Comparison of ENCODE assay signal across 8 mouse cellular contexts in the genomic region with DNA sequence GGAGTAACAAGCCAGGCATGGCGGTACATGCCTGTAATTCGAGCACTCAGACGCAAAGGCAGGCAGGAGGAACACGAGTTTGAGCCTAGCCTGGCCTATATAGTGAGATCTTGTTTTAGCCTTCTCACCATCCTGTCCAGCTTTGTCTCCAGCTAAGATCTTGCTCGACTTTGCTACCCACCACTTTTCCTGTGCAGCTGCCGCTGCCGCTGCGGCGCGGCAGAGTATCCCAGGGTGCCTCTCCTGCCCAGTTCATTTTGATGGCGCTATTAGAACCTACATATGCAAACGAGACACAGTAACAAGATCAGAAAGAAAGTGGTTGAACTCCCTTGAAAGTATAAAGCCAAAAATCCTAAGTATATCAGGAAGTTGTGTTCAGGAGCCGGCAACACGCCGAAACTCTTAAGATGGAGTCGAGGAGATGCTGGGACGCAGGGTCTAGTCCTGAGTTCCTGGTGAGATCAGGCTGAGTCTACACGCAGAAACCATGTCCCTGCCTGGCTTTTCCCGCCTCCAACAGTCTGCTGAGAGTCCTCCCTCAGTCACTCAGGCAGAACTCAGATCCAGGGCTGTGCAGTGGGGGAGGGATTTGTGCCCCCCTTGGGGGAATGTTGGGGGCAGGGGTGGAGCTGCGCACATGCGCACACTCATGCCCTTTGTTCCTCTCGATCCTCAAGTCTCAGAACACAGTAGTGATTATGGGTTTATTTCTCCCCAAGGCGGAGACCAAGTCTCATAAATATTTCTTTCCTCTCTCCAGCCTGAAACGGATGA. TPM values are rescaled to one million over a fixed set of nuclear protein-coding genes. Genes with fewer than 3 reads are reported as not detected.
DNase-seq lines count a peak whose midpoint lies in the region; ATAC-seq lines count a peak whose summit lies in the region.

No protein-coding gene starts in this region.

- no peaks in the 10 kb centered on the region for H3K9me3 ChIP-seq in hindbrain, embryonic 13.5 days

- WGBS in hindbrain, embryonic 13.5 days, result 14% methylated on average over 24 of the region's 24 CpGs

- H3K4me2 ChIP-seq in hindbrain, embryonic 13.5 days, result peak overlapping the region; percentile 65

- peak overlapping the region; percentile 39 for H3K4me3 ChIP-seq in hindbrain, embryonic 13.5 days

- H3K27me3 ChIP-seq in hindbrain, embryonic 13.5 days, result peaks cover 53% of the 10 kb centered on the region

- no peaks in the 10 kb centered on the region for H3K36me3 ChIP-seq in hindbrain, embryonic 13.5 days

- peak overlapping the region; percentile 98 for H3K27ac ChIP-seq in hindbrain, embryonic 13.5 days

- peak; percentile 86 for DNase-seq in Muller cell, postnatal 12 days (ENCODE audit: inconsistent ontology term)
- peak; percentile 83 to 84 for DNase-seq in cerebellum, postnatal 14 days
- peak; percentile 64 to 79 for DNase-seq in frontal cortex, postnatal 14 days (ENCODE audit: low spot score in 2 of 2)
- peak; percentile 80 to 83 for DNase-seq in layer of hippocampus, postnatal 36 days
- DNase-seq in lung, postnatal 25 days (ENCODE audit: low spot score), result peak; percentile 87
- peak; percentile 94 for DNase-seq in retina, postnatal 1 day
- DNase-seq in thymus, postnatal 4 days, result peak; percentile 83

- ATAC-seq in hindbrain, embryonic 13.5 days (ENCODE audit: low FRiP score), result peak; percentile 95

- peaks cover 9% of the 10 kb centered on the region for H3K4me1 ChIP-seq in hindbrain, embryonic 13.5 days (replicated peaks)

- H3K9ac ChIP-seq in hindbrain, embryonic 13.5 days, result peak overlapping the region; percentile 78

RNA-seq across cellular contexts. Expression of a gene that starts 38.3 kb away (rescaled TPM):
- 120 and 125 TPM in 2 replicates for polyA plus RNA-seq in hindbrain, embryonic 13.5 days (2015; fragmentation: Nextera tagmentation; extraction: Ambion mirVana)
- 100 to 1,000 TPM; 147 to 183 TPM for total RNA-seq in layer of hippocampus, postnatal 36 days (2021)

Comparison
In these comparisons a context has a peak if more than half of its experiments do, and no peak if none do; other contexts are left out.
1. Peak in every context shown above with its lines: DNase-seq, ATAC-seq, H3K4me3 ChIP-seq and H3K27ac ChIP-seq.